Mouse (Mus musculus) activated CD4-positive, CD25-positive, alpha-beta regulatory T cell (primary cell): ENCODE results near the gene Clk2. TPM values are rescaled to one million over a fixed set of nuclear protein-coding genes. Genes with fewer than 3 reads are reported as not detected.

Experiments
- polyA plus RNA-seq, 2 experiments: library from polyadenylated mRNA; unstranded; fragments of 100-300 nt; shearing (Covaris generic); gene quantifications; one replicate each; pipeline ENCODE4 v1.2.1; 2017

Gene Clk2
- 10 to 100 TPM; 88.4 to 94.5 TPM for polyA plus RNA-seq

GRCm38 (mm10) chr3:89164506-89165267 is at the start of gene Clk2:
Clk2 (plus strand) TSS chr3:89164795.

GRCm38 (mm10) chr3:89135958-89136357 is 28.6 kb upstream of the Clk2 start, which contains the start of gene Pklr:
Pklr (plus strand) TSS chr3:89136142.

GRCm38 (mm10) chr3:89159616-89160344 is 4.8 kb upstream of the Clk2 start, which contains the start of gene Hcn3:
Hcn3 (minus strand) TSS chr3:89160196.

GRCm38 (mm10) chr3:89177242-89178106 is 12.9 kb downstream of the Clk2 start, which contains the start of gene Scamp3:
Scamp3 (plus strand) TSS chr3:89177473.

GRCm38 (mm10) chr3:89183058-89183958 is 18.7 kb downstream of the Clk2 start, which contains the start of gene Fam189b:
Fam189b (plus strand) TSS chr3:89183143.

GRCm38 (mm10) chr3:89202253-89203141 is 37.9 kb downstream of the Clk2 start, which contains the start of gene Gba:
Gba (plus strand) TSS chr3:89202928.

GRCm38 (mm10) chr3:89214681-89215411 is 50.3 kb downstream of the Clk2 start, which contains the start of gene Thbs3:
Thbs3 (plus strand) TSS chr3:89215180.

Other genes starting within 250 kb of the Clk2 start
- 10 to 100 TPM; 25.4 to 26.9 TPM for gene Ash1l, start 214.2 kb upstream of the Clk2 start, polyA plus RNA-seq
- gene Dap3, start 213.6 kb upstream of the Clk2 start, polyA plus RNA-seq = 100 to 1,000 TPM; 170 to 191 TPM
- 10 to 100 TPM; 35.1 to 42.7 TPM for gene Rusc1, start 71.5 kb upstream of the Clk2 start, polyA plus RNA-seq
- gene Gm43738, start 63.7 kb upstream of the Clk2 start, polyA plus RNA-seq = not detected
- gene Fdps, start 62.8 kb upstream of the Clk2 start, polyA plus RNA-seq = 10 to 100 TPM; 61.8 to 62.2 TPM
- not detected for gene Pklr, start 28.7 kb upstream of the Clk2 start, polyA plus RNA-seq
- 1 to 10 TPM in 1 of 2 experiments, under 1 TPM in 1; 0.21 to 1.6 TPM for gene Hcn3, start 4.6 kb upstream of the Clk2 start, polyA plus RNA-seq
- gene Scamp3, start 12.7 kb downstream of the Clk2 start, polyA plus RNA-seq = 100 to 1,000 TPM; 255 to 261 TPM
- 100 to 1,000 TPM; 134 to 154 TPM for gene Fam189b, start 18.3 kb downstream of the Clk2 start, polyA plus RNA-seq
- gene Gba, start 38.1 kb downstream of the Clk2 start, polyA plus RNA-seq = 100 to 1,000 TPM; 105 to 146 TPM
- gene Thbs3, start 50.4 kb downstream of the Clk2 start, polyA plus RNA-seq = 1 to 10 TPM in 1 of 2 experiments, under 1 TPM in 1; 0.90 to 4.0 TPM
- gene Mtx1, start 62.3 kb downstream of the Clk2 start, polyA plus RNA-seq = 100 to 1,000 TPM in 1 of 2 experiments, 10 to 100 TPM in 1; 89.5 to 127 TPM
- gene Muc1, start 64.3 kb downstream of the Clk2 start, polyA plus RNA-seq = 1 to 10 TPM; 1.0 to 7.1 TPM
- 100 to 1,000 TPM; 225 to 294 TPM for gene Krtcap2, start 81.2 kb downstream of the Clk2 start, polyA plus RNA-seq
- gene Trim46, start 81.5 kb downstream of the Clk2 start, polyA plus RNA-seq = 1 to 10 TPM; 1.6 to 4.9 TPM
- 100 to 1,000 TPM in 1 of 2 experiments, 10 to 100 TPM in 1; 81.3 to 120 TPM for gene Dpm3, start 94.6 kb downstream of the Clk2 start, polyA plus RNA-seq
- 100 to 1,000 TPM; 210 to 250 TPM for gene Slc50a1, start 105.8 kb downstream of the Clk2 start, polyA plus RNA-seq
- gene Efna1, start 116.3 kb downstream of the Clk2 start, polyA plus RNA-seq = not detected
- under 1 TPM in 1 of 2 experiments, not detected in 1; 0.15 TPM for gene Efna3, start 158.2 kb downstream of the Clk2 start, polyA plus RNA-seq
- 1 to 10 TPM in 1 of 2 experiments, under 1 TPM in 1; 0.79 to 1.4 TPM for gene Efna4, start 173.2 kb downstream of the Clk2 start, polyA plus RNA-seq
- 10 to 100 TPM; 10.1 to 23.0 TPM for gene Adam15, start 185.2 kb downstream of the Clk2 start, polyA plus RNA-seq
- gene Dcst2, start 197.2 kb downstream of the Clk2 start, polyA plus RNA-seq = under 1 TPM; 0.13 to 0.32 TPM
- under 1 TPM in 1 of 2 experiments, not detected in 1; 0.47 TPM for gene Dcst1, start 200.5 kb downstream of the Clk2 start, polyA plus RNA-seq
- gene Zbtb7b, start 230.0 kb downstream of the Clk2 start, polyA plus RNA-seq = 10 to 100 TPM; 34.1 to 67.8 TPM
- under 1 TPM; 0.37 to 0.44 TPM for gene Lenep, start 238.0 kb downstream of the Clk2 start, polyA plus RNA-seq
- gene Flad1, start 247.1 kb downstream of the Clk2 start, polyA plus RNA-seq = 10 to 100 TPM; 47.1 to 56.8 TPM